ENCODE assay signal across 13 mouse cellular contexts in genomic region chr15:12650236-12650635, GRCm38 (mm10).
DNase-seq lines count a peak whose midpoint lies in the region.
"Had no signal": no experiment of that assay in that cellular context is flagged by ENCODE, and none has a peak within 500 bp of the region (broad histone marks: within the 10 kb centered on the region; RNA-seq: fewer than 3 reads in every experiment).

No protein-coding gene starts in this region.

- peak; percentile 35 for DNase-seq in gastrocnemius, postnatal 10 days
- DNase-seq in gastrocnemius, postnatal 36 days: no peak
- peak; percentile 14 for DNase-seq in kidney, adult 9 months
- DNase-seq in kidney, adult 8-10 months: no peak
- DNase-seq in lung, postnatal 10 days: peak; percentile 16
- DNase-seq in lung, postnatal 25 days (ENCODE audit: low spot score): no peak
- no peak for DNase-seq in layer of hippocampus, postnatal 14 days (ENCODE audit: low spot score in 2 of 2)
- DNase-seq: adrenal gland, postnatal 10 days; cerebellum, adult 11 months; cerebellum, adult 8-10 months; cerebellum, postnatal 14 days; gastrocnemius, postnatal 14 days; heart, adult 18-20 months had no signal

- intact Hi-C loops in gastrocnemius, postnatal 36 days (cut with DNase I): no loop called here

Comparison
In these comparisons a context has a peak if more than half of its experiments do, and no peak if none do; other contexts are left out.
1. DNase-seq: peak in gastrocnemius, postnatal 10 days (single experiment), kidney, adult 9 months (single experiment) and lung, postnatal 10 days (single experiment); none in gastrocnemius, postnatal 36 days (0 of 2), kidney, adult 8-10 months (0 of 2), lung, postnatal 25 days (single experiment) and layer of hippocampus, postnatal 14 days (0 of 2).